Mouse (Mus musculus) C2C12 (cell line): Measurements from ENCODE around the gene Msmo1. TPM values are rescaled to one million over a fixed set of nuclear protein-coding genes. Genes with fewer than 3 reads are reported as not detected.

Experiments used
- H3K27me3 ChIP-seq: one replicate; pipeline ENCODE4 v1.6.1; 2011; ENCODE audit not compliant: control insufficient read depth, insufficient read depth, insufficient read length
- H3K36me3 ChIP-seq: one replicate; pipeline ENCODE4 v1.6.1; 2011; ENCODE audit not compliant: control insufficient read depth, insufficient read depth
- H3K4me3 ChIP-seq: one replicate; pipeline ENCODE4 v1.5.1; 2011; ENCODE audit warnings: mild to moderate bottlenecking, control low read depth; ENCODE audit not compliant: poor library complexity, insufficient read depth, severe bottlenecking
- H3K79me2 ChIP-seq: one replicate; pipeline ENCODE4 v1.6.1; 2011; ENCODE audit not compliant: control insufficient read depth, insufficient read depth
- H3K79me3 ChIP-seq: one replicate; pipeline ENCODE4 v1.6.1; 2011; ENCODE audit warnings: low read depth, control low read depth
- H3ac ChIP-seq: one replicate; pipeline ENCODE3; 2011; ENCODE audit warnings: low read depth; ENCODE audit not compliant: control insufficient read depth, insufficient read length
- CEBPB ChIP-seq: IDR thresholded peaks from one replicate; pipeline ENCODE4 v1.6.1; 2011; ENCODE audit warnings: low read depth, mild to moderate bottlenecking, control low read depth, moderate library complexity
- CTCF ChIP-seq: IDR thresholded peaks from one replicate; pipeline ENCODE4 v1.5.1; 2011; ENCODE audit not compliant: control insufficient read depth, insufficient read depth, insufficient read length
- FOSL1 ChIP-seq: IDR thresholded peaks from one replicate; pipeline ENCODE4 v1.8.0; 2011; ENCODE audit warnings: mild to moderate bottlenecking, low read length; ENCODE audit not compliant: poor library complexity, insufficient read depth, severe bottlenecking
- MAX ChIP-seq: IDR thresholded peaks from one replicate; pipeline ENCODE4 v1.6.1; 2011; ENCODE audit warnings: mild to moderate bottlenecking, control low read depth
- MYOD1 ChIP-seq: IDR thresholded peaks from one replicate; pipeline ENCODE4 v1.6.1; 2011; ENCODE audit warnings: low read depth; ENCODE audit not compliant: control insufficient read depth, insufficient read length
- MYOG ChIP-seq: IDR thresholded peaks from one replicate; pipeline ENCODE4 v1.6.1; 2011; ENCODE audit not compliant: control insufficient read depth, insufficient read length; ENCODE audit errors: extremely low read depth
- USF1 ChIP-seq: IDR thresholded peaks from one replicate; pipeline ENCODE4 v1.6.1; 2011; ENCODE audit warnings: low read depth, mild to moderate bottlenecking, control low read depth, moderate library complexity
- polyA plus RNA-seq: library from polyadenylated mRNA; unstranded; fragments of >200 nt; fragmentation: generic; extraction: Trizol; gene quantifications from one replicate; pipeline ENCODE4 v1.2.1, GENCODE M21; 2012; ENCODE audit warnings: missing spikeins

Msmo1 gene
- polyA plus RNA-seq, 1 experiment, result 44.7 TPM

- H3K36me3 ChIP-seq, result no peaks in the 10 kb centered on the region
- H3ac ChIP-seq, result no peak overlapping the region
- TF ChIP-seq MYOG (no peak), FOSL1 (no peak), CTCF (no peak), MYOD1 (no peak), CEBPB (no peak), USF1 (no peak), MAX (no peak)
- H3K27me3 ChIP-seq, result no peaks in the 10 kb centered on the region
- no peaks in the 10 kb centered on the region for H3K79me2 ChIP-seq
- no peaks in the 10 kb centered on the region for H3K79me3 ChIP-seq
- no peak overlapping the region for H3K4me3 ChIP-seq
Measured at GRCm38 (mm10) chr8:64769586-64769985, 36.0 kb upstream of the Msmo1 start.

- no peaks in the 10 kb centered on the region for H3K36me3 ChIP-seq
- no peak overlapping the region for H3K4me3 ChIP-seq
- no peak for TF ChIP-seq MAX
- TF ChIP-seq CEBPB, result no peak
- TF ChIP-seq MYOD1, result no peak
- TF ChIP-seq MYOG, result no peak
- no peak for TF ChIP-seq FOSL1
- TF ChIP-seq CTCF, result no peak
- no peak for TF ChIP-seq USF1
- no peaks in the 10 kb centered on the region for H3K27me3 ChIP-seq
- no peaks in the 10 kb centered on the region for H3K79me2 ChIP-seq
- no peak overlapping the region for H3ac ChIP-seq
- H3K79me3 ChIP-seq, result no peaks in the 10 kb centered on the region
Measured at GRCm38 (mm10) chr8:64768645-64769044, 35.1 kb upstream of the Msmo1 start.

GRCm38 (mm10) chr8:64767047-64767446 is 33.5 kb upstream of the Msmo1 start:
- no peak overlapping the region for H3ac ChIP-seq
- no peaks in the 10 kb centered on the region for H3K79me3 ChIP-seq
- H3K4me3 ChIP-seq, result no peak overlapping the region
- H3K36me3 ChIP-seq, result peaks cover 6% of the 10 kb centered on the region
- H3K27me3 ChIP-seq, result no peaks in the 10 kb centered on the region
- H3K79me2 ChIP-seq, result no peaks in the 10 kb centered on the region
- TF ChIP-seq MYOD1 (no peak), USF1 (no peak), MAX (no peak), FOSL1 (no peak), CEBPB (no peak), MYOG (no peak), CTCF (no peak)

- no peak for TF ChIP-seq MAX
- no peak for TF ChIP-seq USF1
- TF ChIP-seq CEBPB, result no peak
- H3K27me3 ChIP-seq, result no peaks in the 10 kb centered on the region
- no peaks in the 10 kb centered on the region for H3K79me2 ChIP-seq
- H3K4me3 ChIP-seq, result no peak overlapping the region
- H3ac ChIP-seq, result no peak overlapping the region
- no peaks in the 10 kb centered on the region for H3K79me3 ChIP-seq
- peaks cover 9% of the 10 kb centered on the region for H3K36me3 ChIP-seq
Measured at GRCm38 (mm10) chr8:64764075-64764474, 30.5 kb upstream of the Msmo1 start.

- no peaks in the 10 kb centered on the region for H3K79me2 ChIP-seq
- H3ac ChIP-seq, result no peak overlapping the region
Measured at GRCm38 (mm10) chr8:64762751-64763150, 29.2 kb upstream of the Msmo1 start.

GRCm38 (mm10) chr8:64761430-64761829 is 27.8 kb upstream of the Msmo1 start:
- H3K36me3 ChIP-seq, result peaks cover 15% of the 10 kb centered on the region
- H3K4me3 ChIP-seq, result no peak overlapping the region
- H3K79me3 ChIP-seq, result no peaks in the 10 kb centered on the region
- no peaks in the 10 kb centered on the region for H3K79me2 ChIP-seq
- H3K27me3 ChIP-seq, result no peaks in the 10 kb centered on the region
- no peak overlapping the region for H3ac ChIP-seq
- TF ChIP-seq CTCF (no peak), FOSL1 (no peak), MYOD1 (no peak), MYOG (no peak), CEBPB (no peak), USF1 (no peak), MAX (no peak)

More at GRCm38 (mm10) chr8:64762751-64763150, 29.2 kb upstream of the Msmo1 start:
- H3K79me3 ChIP-seq, result no peaks in the 10 kb centered on the region
- H3K27me3 ChIP-seq, result no peaks in the 10 kb centered on the region
- TF ChIP-seq FOSL1 (no peak), MYOG (no peak), CEBPB (no peak), CTCF (no peak)
- peaks cover 14% of the 10 kb centered on the region for H3K36me3 ChIP-seq
- no peak overlapping the region for H3K4me3 ChIP-seq
